Mouse (Mus musculus) embryonic facial prominence, embryonic 15.5 days (tissue): ENCODE measurements around the gene Plxna2. TPM values are rescaled to one million over a fixed set of nuclear protein-coding genes. Genes with fewer than 3 reads are reported as not detected.

Experiments used
- ATAC-seq: fragments of 200-750 bp; cut with Nextera tagmentation; 2 replicates; pipeline ENCODE4 v1.8.0; 2017; ENCODE audit warnings: low read depth, moderate TSS enrichment; ENCODE audit not compliant: insufficient number of reproducible peaks, low FRiP score, low TSS enrichment
- H3K27ac ChIP-seq: fragments of 300-500 bp; sonication (generic); replicated peaks from 2 replicates; pipeline ENCODE4 v1.5.1; 2015; ENCODE audit warnings: mild to moderate bottlenecking, inconsistent platforms
- H3K27me3 ChIP-seq: fragments of 300-500 bp; sonication (generic); 2 replicates; pipeline ENCODE4 v1.6.1; 2015; ENCODE audit warnings: inconsistent platforms
- H3K36me3 ChIP-seq: fragments of 300-500 bp; sonication (generic); 2 replicates; pipeline ENCODE4 v1.6.1; 2015; ENCODE audit warnings: mild to moderate bottlenecking, inconsistent platforms
- H3K4me1 ChIP-seq: fragments of 300-500 bp; sonication (generic); 2 replicates; pipeline ENCODE4 v1.6.1; 2015; ENCODE audit warnings: inconsistent platforms
- H3K4me2 ChIP-seq: fragments of 300-500 bp; sonication (generic); replicated peaks from 2 replicates; pipeline ENCODE4 v1.6.1; 2015; ENCODE audit warnings: mild to moderate bottlenecking, inconsistent platforms
- H3K4me3 ChIP-seq: fragments of 300-500 bp; sonication (generic); replicated peaks from 2 replicates; pipeline ENCODE4 v1.5.1; 2015; ENCODE audit warnings: mild to moderate bottlenecking, inconsistent platforms
- H3K9ac ChIP-seq: fragments of 300-500 bp; sonication (generic); 2 replicates; pipeline ENCODE4 v1.6.1; 2015; ENCODE audit warnings: inconsistent platforms
- H3K9me3 ChIP-seq: fragments of 300-500 bp; sonication (generic); replicated peaks from 2 replicates; pipeline ENCODE4 v1.6.1; 2016; ENCODE audit warnings: inconsistent platforms
- WGBS: fragments of 180-500 bp; shearing (Covaris S2); methylation state at CpG from one replicate; pipeline ENCODE4 v1.1.7; 2015; 5-methylcytosine and 5-hydroxymethylcytosine counted together
- polyA plus RNA-seq: library from polyadenylated mRNA; unstranded; fragments of >200 nt; fragmentation: Nextera tagmentation; extraction: Ambion mirVana; gene quantifications from 2 replicates; pipeline ENCODE4 v1.2.1, GENCODE M21; 2015

Plxna2 gene
- polyA plus RNA-seq, 1 experiment from 2014 or later = 11.0 TPM

DNA sequence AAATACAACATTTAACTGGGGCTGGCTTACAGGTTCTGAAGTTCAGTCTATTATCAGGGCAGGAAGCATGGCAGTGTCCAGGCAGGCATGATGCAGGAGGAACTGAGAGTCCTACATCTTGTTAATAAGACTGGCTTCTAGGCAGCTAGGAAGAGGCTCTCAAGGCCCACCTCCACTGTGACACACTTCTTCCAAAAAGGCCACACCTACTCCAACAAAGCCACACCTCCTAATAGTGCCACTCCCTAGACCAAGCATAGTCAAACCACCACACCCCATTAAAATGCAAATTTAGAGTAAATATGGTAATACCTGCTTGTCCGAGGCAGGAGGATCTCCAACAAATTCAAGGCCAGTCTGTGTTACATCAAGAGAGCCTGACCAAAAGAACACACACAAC lies 156.7 kb downstream of the Plxna2 start:
- Histone ChIP-seq H3K9ac (no peak overlapping the region), H3K4me2 (no peak overlapping the region), H3K4me3 (no peak overlapping the region), H3K9me3 (no peaks in the 10 kb centered on the region), H3K36me3 (no peaks in the 10 kb centered on the region; the same call in 1 of the 2 replicates), H3K27me3 (no peaks in the 10 kb centered on the region), H3K27ac (no peak overlapping the region), H3K4me1 (0 out of 2 replicates have a peak, but pooled peaks cover 4% of the 10 kb centered on the region)
- WGBS = 65% methylated on average over 1 of the region's 1 CpGs
- ATAC-seq = no peak

- Histone ChIP-seq H3K4me1 (0 out of 2 replicates have a peak, but pooled peaks cover 4% of the 10 kb centered on the region), H3K9ac (no peak overlapping the region), H3K4me2 (no peak overlapping the region), H3K36me3 (no peaks in the 10 kb centered on the region; the same call in 1 of the 2 replicates), H3K4me3 (no peak overlapping the region), H3K27ac (no peak overlapping the region), H3K27me3 (no peaks in the 10 kb centered on the region), H3K9me3 (no peaks in the 10 kb centered on the region)
- no peak for ATAC-seq
These were observed 157.8 kb downstream of the Plxna2 start for GRCm38 (mm10) chr1:194775656-194776374.

GRCm38 (mm10) chr1:194776510-194777244 lies 158.7 kb downstream of the Plxna2 start:
- ATAC-seq = no peak
- Histone ChIP-seq H3K36me3 (no peaks in the 10 kb centered on the region; the same call in 1 of the 2 replicates), H3K27me3 (no peaks in the 10 kb centered on the region), H3K9ac (no peak overlapping the region), H3K4me3 (no peak overlapping the region), H3K4me2 (no peak overlapping the region), H3K9me3 (no peaks in the 10 kb centered on the region), H3K27ac (no peak overlapping the region), H3K4me1 (0 out of 2 replicates have a peak, but pooled peaks cover 4% of the 10 kb centered on the region)
- WGBS = 75% methylated on average over 5 of the region's 5 CpGs

GRCm38 (mm10) chr1:194777608-194778007 lies 159.6 kb downstream of the Plxna2 start:
- WGBS = 68% methylated on average over 2 of the region's 2 CpGs
- no peak for ATAC-seq
- Histone ChIP-seq H3K4me1 (0 out of 2 replicates have a peak, but pooled peaks cover 4% of the 10 kb centered on the region), H3K4me2 (no peak overlapping the region), H3K27ac (no peak overlapping the region), H3K9me3 (no peaks in the 10 kb centered on the region), H3K27me3 (no peaks in the 10 kb centered on the region), H3K36me3 (no peaks in the 10 kb centered on the region; the same call in 1 of the 2 replicates), H3K9ac (no peak overlapping the region), H3K4me3 (no peak overlapping the region)

GRCm38 (mm10) chr1:194780392-194780791 lies 162.4 kb downstream of the Plxna2 start:
- ATAC-seq = no peak
- H3K27me3 ChIP-seq = no peaks in the 10 kb centered on the region
- WGBS = 86% methylated on average over 3 of the region's 3 CpGs
- H3K36me3 ChIP-seq = no peaks in the 10 kb centered on the region; the same call in 1 of the 2 replicates
- H3K4me3 ChIP-seq = no peak overlapping the region
- no peak overlapping the region for H3K4me2 ChIP-seq
- no peaks in the 10 kb centered on the region for H3K4me1 ChIP-seq
- H3K9me3 ChIP-seq = no peaks in the 10 kb centered on the region
- H3K27ac ChIP-seq = no peak overlapping the region
- no peak overlapping the region for H3K9ac ChIP-seq

DNA sequence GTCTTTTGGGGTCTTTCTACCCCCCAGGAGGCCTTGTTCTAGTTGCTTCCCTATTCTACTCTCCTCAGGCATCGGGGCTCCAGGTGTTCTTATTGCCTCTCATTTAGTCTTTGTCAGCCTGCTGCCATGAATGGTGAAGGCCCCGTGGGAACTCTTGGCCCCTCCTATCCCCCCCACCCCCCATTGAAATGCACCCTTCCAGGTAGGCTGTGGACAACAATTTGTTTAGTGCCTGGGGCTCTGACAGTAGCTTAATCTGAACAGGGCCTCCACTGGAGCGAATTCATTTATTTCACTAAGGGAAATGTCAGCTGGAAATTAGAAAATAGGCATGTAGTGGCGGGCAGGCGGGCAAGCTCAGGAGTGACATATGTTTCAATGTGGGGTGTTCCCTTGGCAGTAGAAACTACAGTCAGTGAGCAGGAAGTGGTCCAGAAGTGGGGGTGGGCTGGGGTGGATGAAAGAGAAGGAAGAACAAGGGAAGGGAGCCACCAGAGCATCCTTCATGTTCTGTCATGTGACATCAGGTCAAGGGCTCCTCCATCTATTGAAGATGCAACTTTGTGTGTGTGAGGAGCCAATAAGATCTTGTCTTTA lies 162.9 kb downstream of the Plxna2 start:
- Histone ChIP-seq H3K4me2 (no peak overlapping the region), H3K9me3 (no peaks in the 10 kb centered on the region), H3K36me3 (no peaks in the 10 kb centered on the region; the same call in 1 of the 2 replicates), H3K9ac (no peak overlapping the region), H3K27me3 (no peaks in the 10 kb centered on the region), H3K4me3 (no peak overlapping the region), H3K27ac (no peak overlapping the region), H3K4me1 (no peaks in the 10 kb centered on the region)
- 53% methylated on average over 5 of the region's 5 CpGs for WGBS
- ATAC-seq = no peak

DNA sequence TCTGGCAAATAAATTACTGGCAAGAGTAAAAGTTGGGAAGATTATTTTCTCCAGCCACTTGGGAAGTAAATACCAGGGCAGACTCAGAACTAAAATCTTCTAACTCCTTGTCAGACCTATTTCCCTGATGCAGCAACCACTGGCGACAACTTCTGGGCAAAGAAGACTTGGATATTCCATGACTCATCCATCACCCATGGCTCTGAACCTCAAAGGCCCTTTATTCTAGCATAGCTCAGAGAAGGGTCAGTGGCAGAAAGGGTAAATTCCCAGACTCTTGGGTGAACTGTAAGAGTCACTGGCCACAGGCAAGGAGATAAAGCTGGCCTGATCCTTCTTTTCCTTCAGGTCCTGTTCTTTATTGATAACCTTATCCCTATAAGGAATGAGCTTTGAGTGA lies 163.5 kb downstream of the Plxna2 start:
- no peaks in the 10 kb centered on the region for H3K9me3 ChIP-seq
- H3K4me2 ChIP-seq = no peak overlapping the region
- H3K9ac ChIP-seq = no peak overlapping the region
- no peak overlapping the region for H3K4me3 ChIP-seq
- no peaks in the 10 kb centered on the region; the same call in 1 of the 2 replicates for H3K36me3 ChIP-seq
- no peak for ATAC-seq
- H3K4me1 ChIP-seq = no peaks in the 10 kb centered on the region
- H3K27ac ChIP-seq = no peak overlapping the region
- no peaks in the 10 kb centered on the region for H3K27me3 ChIP-seq
- WGBS = 69% methylated on average over 1 of the region's 1 CpGs

GRCm38 (mm10) chr1:194782325-194782724 lies 164.3 kb downstream of the Plxna2 start:
- Histone ChIP-seq H3K9me3 (no peaks in the 10 kb centered on the region), H3K4me3 (no peak overlapping the region), H3K4me1 (no peaks in the 10 kb centered on the region), H3K9ac (no peak overlapping the region), H3K4me2 (no peak overlapping the region), H3K27me3 (no peaks in the 10 kb centered on the region), H3K36me3 (no peaks in the 10 kb centered on the region; the same call in none of the 2 replicates), H3K27ac (no peak overlapping the region)
- no peak for ATAC-seq
- WGBS = 53% methylated on average over 3 of the region's 3 CpGs

DNA sequence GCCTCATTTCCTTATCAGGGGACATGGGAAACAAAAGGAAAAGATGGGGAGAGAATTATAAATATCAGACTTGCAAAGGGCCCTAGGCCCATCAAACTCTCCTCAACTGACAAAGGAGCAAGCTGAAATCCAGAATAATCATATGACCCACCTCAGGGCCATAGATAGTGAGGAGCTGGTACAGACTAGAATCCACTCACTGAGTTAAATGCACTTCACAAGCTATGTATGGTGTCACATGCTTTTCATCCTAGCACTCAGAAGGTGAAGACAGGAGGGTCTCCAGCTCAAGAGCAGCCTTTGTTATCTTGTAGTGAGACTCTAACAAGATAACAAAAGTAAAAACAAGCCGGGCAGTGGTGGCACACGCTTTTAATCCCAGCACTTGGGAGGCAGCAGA lies 169.6 kb downstream of the Plxna2 start:
- Histone ChIP-seq H3K4me2 (no peak overlapping the region), H3K4me1 (no peaks in the 10 kb centered on the region), H3K9ac (no peak overlapping the region), H3K4me3 (no peak overlapping the region), H3K36me3 (peaks cover 22% of the 10 kb centered on the region; the same call in 1 of the 2 replicates), H3K27ac (no peak overlapping the region), H3K9me3 (no peaks in the 10 kb centered on the region), H3K27me3 (no peaks in the 10 kb centered on the region)
- WGBS = 89% methylated on average over 2 of the region's 2 CpGs
- ATAC-seq = no peak

DNA sequence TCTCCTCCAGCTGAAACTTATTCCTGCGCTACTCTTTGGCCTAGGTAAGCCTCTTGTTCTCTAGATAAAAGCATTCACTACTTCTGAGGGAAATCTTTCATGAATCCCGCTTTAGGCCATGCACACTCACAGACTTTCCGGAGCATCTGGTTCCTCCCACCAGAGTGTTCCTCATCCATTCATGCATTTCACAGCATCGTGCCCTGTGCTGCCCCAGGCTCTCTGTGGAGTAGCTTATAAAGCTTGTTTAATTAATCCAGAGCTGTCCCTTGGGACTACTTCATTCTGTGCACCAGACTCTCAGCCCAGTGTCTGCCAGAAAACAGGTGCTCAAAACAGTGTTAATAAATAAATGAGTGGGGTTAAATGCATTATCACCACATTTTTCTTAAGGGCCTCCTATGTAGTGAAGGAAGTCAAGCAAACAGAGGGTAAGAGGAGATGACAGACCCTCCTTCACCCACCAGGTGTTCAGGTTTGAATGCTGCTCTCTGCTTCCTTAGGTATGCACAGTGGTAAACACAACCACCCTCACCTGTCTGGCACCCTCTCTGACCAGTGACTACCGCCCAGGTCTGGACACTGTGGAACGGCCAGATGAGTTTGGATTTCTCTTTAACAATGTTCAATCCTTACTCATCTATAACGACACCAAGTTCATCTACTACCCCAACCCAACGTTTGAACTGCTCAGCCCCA lies 175.4 kb downstream of the Plxna2 start:
- Histone ChIP-seq H3K4me2 (no peak overlapping the region), H3K27ac (no peak overlapping the region), H3K36me3 (peaks cover 45% of the 10 kb centered on the region), H3K4me1 (no peaks in the 10 kb centered on the region), H3K27me3 (no peaks in the 10 kb centered on the region), H3K4me3 (no peak overlapping the region), H3K9ac (no peak overlapping the region), H3K9me3 (no peaks in the 10 kb centered on the region)
- no peak for ATAC-seq
- 73% methylated on average over 8 of the region's 8 CpGs for WGBS

GRCm38 (mm10) chr1:194795316-194795715 lies 177.3 kb downstream of the Plxna2 start:
- no peak for ATAC-seq
- H3K4me2 ChIP-seq = no peak overlapping the region
- no peak overlapping the region for H3K9ac ChIP-seq
- H3K27me3 ChIP-seq = no peaks in the 10 kb centered on the region
- peaks cover 37% of the 10 kb centered on the region for H3K36me3 ChIP-seq
- 68% methylated on average over 3 of the region's 3 CpGs for WGBS
- H3K4me3 ChIP-seq = no peak overlapping the region
- H3K9me3 ChIP-seq = no peaks in the 10 kb centered on the region
- no peaks in the 10 kb centered on the region for H3K4me1 ChIP-seq
- no peak overlapping the region for H3K27ac ChIP-seq
